Mouse (Mus musculus): ENCODE measurements around the gene Sectm1a.
A peak's percentile ranks its signal among the peaks of the same experiment; 100 is the strongest.
"Not testable (repeated sequence)": the region's sequence is repeated elsewhere in the genome, so short reads cannot be mapped to it uniquely, and the experiment has no call there.

Sectm1a gene

GRCm38 (mm10) chr11:121051793-121052192 lies 29.2 kb downstream of the Sectm1a start:
- no peak for ATAC-seq (ENCODE audit: insufficient number of reproducible peaks, low FRiP score, low TSS enrichment)

DNA sequence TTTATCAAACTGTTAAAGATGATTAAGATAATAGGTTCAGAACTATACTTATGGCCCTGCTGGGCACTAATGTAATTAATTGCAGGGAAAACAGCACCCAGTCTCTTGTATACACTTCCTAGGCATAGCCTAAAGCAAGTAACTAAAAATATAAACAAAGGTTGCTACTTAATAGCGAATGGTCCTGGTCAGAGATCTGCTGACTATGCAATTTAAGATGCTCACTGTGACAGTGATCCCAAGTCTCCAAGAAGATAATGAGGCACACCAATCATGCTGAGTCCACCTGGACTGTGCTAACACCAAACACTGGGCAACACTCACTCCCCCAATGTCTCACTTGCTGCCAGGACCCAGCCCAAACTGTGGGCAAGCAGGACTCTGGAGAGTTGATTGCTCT lies 31.2 kb downstream of the Sectm1a start:
- ATAC-seq (ENCODE audit: insufficient number of reproducible peaks, low FRiP score, low TSS enrichment): no peak

DNA sequence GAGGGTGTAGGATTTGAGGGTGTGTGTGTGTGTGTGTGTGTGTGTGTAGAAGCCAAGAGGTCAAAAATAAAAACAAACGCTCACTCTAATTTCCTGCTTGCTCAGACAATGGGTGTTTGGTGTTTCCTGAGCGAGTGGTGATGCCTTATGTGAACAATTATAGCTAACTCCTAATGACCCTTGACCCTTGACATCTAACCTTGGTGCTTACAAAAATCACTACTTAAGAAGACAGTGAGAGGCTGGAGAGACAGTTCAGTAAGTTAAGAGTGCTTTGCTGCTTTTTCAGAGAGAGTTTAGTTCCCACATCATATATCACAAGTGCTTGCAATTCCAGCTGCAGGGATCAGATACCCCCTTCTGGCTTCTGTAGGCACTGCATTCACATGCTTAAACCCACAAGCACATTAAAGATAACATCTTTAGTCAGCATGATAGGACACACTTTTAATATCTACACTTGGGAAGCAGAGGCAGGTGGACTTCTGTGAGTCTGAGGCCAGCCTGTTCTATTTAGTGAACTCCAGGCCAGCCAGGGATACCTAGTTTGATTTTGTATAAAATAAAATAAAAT lies 33.1 kb downstream of the Sectm1a start:
- ATAC-seq (ENCODE audit: insufficient number of reproducible peaks, low FRiP score, low TSS enrichment): no peak

- ATAC-seq (ENCODE audit: insufficient number of reproducible peaks, low FRiP score, low TSS enrichment): no peak
These were observed 35.7 kb downstream of the Sectm1a start for GRCm38 (mm10) chr11:121045286-121045685.

DNA sequence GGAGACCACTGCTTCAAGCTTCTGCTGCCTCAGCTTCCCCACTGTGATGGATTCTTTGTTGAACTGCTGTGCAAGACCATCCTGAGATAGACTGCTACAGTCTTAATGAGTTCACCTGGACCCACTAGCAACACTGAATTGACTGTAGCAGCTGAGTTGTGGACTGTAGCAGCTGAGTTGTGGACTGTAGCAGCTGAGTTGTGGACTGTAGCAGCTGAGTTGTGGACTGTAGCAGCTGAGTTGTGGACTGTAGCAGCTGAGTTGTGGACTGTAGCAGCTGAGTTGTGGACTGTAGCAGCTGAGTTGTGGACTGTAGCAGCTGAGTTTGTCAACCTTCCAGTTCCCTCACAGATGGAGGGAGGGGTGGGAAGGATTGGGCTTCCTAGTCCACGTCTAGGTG lies 38.0 kb downstream of the Sectm1a start:
- ATAC-seq (ENCODE audit: insufficient number of reproducible peaks, low FRiP score, low TSS enrichment): not testable (repeated sequence)

DNA sequence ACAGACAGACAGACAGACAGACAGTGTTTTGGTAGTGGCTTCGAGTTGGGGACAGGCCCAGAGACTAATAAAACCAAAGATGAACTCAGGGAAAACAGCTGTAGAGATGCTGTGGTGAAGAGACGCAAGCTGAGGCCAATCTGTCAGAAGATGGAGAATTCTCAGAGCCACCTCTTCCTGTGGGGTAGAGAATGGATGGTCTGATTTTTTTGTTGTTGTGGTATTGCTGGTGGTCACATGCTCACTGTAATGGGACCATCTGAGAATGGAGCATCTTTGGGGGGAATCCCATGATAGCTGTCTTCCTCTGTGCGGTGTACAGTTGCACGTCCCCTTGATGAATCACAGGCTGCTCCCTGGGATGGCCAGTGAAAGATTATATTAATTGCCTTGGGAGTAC lies 38.5 kb downstream of the Sectm1a start:
- no peak for ATAC-seq (ENCODE audit: insufficient number of reproducible peaks, low FRiP score, low TSS enrichment)

DNA sequence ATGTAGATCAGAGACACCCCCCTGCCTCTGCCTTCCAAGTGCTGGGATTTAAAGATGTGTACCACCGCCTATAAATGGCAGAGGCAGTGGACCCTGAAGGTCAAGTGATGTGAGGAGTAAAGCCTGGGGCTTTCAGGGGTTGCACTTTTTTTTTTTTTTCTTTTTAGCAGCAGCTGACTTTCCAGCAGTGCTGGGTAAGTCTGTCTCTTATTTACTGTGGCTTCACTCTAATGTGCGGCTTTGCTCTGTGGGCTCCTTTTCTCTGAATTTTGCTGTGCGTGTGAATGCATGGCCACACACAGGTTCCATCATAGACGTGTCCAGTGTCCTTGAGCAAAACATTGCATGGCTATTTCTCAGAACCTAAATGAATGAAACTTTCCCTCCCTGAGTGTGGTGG lies 39.4 kb downstream of the Sectm1a start:
- no peak for ATAC-seq (ENCODE audit: insufficient number of reproducible peaks, low FRiP score, low TSS enrichment)

DNA sequence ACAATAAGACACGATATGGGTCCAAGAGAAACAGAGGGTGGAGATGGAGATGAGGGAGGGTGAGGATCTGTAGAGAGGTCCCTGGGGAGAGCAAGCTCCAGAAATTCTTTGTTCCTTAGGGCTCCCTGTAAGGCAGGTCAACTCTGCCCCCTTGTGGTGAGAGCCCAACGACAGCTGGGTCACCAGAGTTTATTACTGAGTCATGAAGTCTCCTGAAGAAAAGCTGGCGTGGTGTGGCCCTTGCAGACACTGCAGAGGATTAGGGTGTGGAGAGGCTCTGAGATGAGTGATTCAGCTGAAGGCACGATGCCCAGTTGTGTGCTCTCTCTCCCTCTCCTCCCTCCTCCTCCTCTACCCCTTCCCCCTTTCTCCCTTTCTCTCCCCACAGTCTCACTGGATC lies 39.8 kb downstream of the Sectm1a start:
- ATAC-seq (ENCODE audit: insufficient number of reproducible peaks, low FRiP score, low TSS enrichment): peak; percentile 64; the same call in 1 of the 2 replicates

GRCm38 (mm10) chr11:121039302-121039701 lies 41.7 kb downstream of the Sectm1a start, which contains the start of gene Cd7:
Gene Cd7 (minus strand): TSS chr11:121039418.
- ATAC-seq (ENCODE audit: insufficient number of reproducible peaks, low FRiP score, low TSS enrichment): no peak

DNA sequence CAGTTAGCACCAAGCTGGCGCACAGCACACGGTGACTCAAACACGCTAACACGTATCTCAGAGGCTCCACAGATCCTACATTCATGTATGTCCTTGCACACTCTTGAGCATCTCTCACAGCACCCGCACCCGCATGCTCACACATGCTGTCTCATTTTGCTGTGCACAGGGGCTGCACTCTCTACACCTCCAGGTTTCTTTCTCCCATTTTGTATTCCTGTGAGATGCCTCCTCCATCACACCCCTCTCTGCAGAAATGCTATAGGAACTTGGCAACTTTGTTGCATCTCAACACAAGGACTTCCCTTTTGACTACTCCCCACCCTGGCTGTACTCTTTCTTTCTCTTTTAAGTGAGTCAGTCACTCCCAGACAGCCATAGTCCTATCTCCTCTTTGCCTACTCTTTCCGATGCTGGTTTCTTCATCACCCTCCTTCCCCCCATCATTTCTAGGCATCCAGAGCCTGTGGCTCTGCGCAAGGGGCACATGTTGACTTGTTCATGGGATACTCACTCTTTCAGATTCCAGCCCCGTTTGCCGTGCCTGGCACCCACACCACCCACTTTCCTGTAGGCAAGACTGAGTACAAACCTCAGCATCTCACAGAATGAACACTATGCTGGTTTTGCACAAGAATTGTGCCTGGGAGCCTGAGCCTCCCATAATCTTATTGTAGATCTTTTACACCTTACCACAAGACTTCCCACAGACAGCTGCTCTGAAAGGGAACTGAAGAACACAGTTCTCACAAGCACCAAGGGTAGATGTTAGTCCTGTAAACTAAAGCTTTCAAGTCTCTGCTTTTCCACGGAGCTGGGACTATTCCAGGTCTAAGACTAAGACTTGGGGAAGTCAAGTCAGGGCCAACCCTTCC lies 42.4 kb downstream of the Sectm1a start:
- ATAC-seq (ENCODE audit: insufficient number of reproducible peaks, low FRiP score, low TSS enrichment): no peak

- ATAC-seq (ENCODE audit: insufficient number of reproducible peaks, low FRiP score, low TSS enrichment): no peak
These were observed 47.9 kb downstream of the Sectm1a start for GRCm38 (mm10) chr11:121033118-121033517.

DNA sequence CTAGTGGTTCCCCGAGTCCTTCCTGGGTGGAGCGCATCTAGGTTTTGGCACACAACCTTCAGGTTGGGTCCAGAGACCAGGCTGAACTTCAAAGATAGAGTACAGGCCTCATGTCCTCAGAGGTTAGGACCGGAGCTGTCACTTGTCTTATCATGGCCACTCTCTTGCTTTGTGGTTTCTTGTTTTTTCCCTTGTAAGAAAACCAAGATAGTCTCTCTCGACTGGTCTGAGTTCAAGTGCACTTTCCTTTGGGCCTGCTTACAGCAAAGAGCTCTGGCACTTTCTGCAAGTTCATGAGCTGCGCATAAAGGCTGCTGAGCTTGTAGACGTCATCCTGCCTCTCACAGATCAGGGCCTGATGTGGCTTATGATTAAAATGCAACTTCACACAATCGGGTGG lies 53.8 kb downstream of the Sectm1a start:
- no peak for ATAC-seq (ENCODE audit: insufficient number of reproducible peaks, low FRiP score, low TSS enrichment)

- no peak for ATAC-seq (ENCODE audit: insufficient number of reproducible peaks, low FRiP score, low TSS enrichment)
These were observed 56.9 kb downstream of the Sectm1a start for GRCm38 (mm10) chr11:121024163-121024562.

- no peak for ATAC-seq (ENCODE audit: insufficient number of reproducible peaks, low FRiP score, low TSS enrichment)
These were observed 61.5 kb downstream of the Sectm1a start for GRCm38 (mm10) chr11:121019501-121019900.

GRCm38 (mm10) chr11:121017703-121018102 lies 63.3 kb downstream of the Sectm1a start:
- ATAC-seq (ENCODE audit: insufficient number of reproducible peaks, low FRiP score, low TSS enrichment): no peak
